Mouse (Mus musculus): ENCODE results near the gene Cir1. TPM values are rescaled to one million over a fixed set of nuclear protein-coding genes. Genes with fewer than 3 reads are reported as not detected.

The Cir1 gene
- polyA plus RNA-seq, 1 experiment = 9.6 TPM

DNA sequence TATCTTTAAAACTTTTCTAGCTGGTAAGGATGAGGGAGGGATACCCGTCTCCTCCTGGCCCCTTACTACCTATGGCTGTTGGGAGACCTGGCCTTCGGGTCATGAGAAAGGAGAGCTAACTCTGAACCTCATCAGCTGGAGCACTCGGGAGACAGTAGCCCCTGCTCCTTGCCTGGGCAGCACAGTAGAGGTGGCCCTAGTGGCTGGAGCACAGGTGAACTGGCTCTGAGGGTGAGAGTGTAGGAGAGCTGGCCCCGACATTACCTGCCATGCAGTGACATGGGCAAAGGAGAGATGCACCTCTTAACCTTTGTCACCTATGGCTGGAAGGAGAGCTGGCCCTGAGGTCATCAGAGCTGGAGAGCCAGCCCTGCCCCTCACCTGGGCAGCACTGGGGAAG, 71.2 kb downstream of the Cir1 start:
- no peak overlapping the region for H3K27ac ChIP-seq (replicated peaks; ENCODE audit: low read depth, low read length)
- no peak overlapping the region for H3K4me3 ChIP-seq (ENCODE audit: insufficient read depth, low read depth, low read length)
- no peaks in the 10 kb centered on the region for H3K4me1 ChIP-seq (ENCODE audit: control insufficient read depth, insufficient read depth, insufficient read length, low read length)

Other genes starting within 250 kb of the Cir1 start
- gene Ola1, start 93.8 kb downstream of the Cir1 start, polyA plus RNA-seq (2012; ENCODE audit: insufficient read depth, insufficient read length, missing spikeins) = 68.3 and 79.2 TPM in 2 replicates
- not detected in 2 replicates for gene Sp9, start 40.8 kb downstream of the Cir1 start, polyA plus RNA-seq (2012; ENCODE audit: insufficient read depth, insufficient read length, missing spikeins)
- 30.1 and 32.1 TPM in 2 replicates for gene Scrn3, start 100 bp downstream of the Cir1 start, polyA plus RNA-seq (2012; ENCODE audit: insufficient read depth, insufficient read length, missing spikeins)
- gene Gpr155, start 73.9 kb upstream of the Cir1 start, polyA plus RNA-seq (2012; ENCODE audit: insufficient read depth, insufficient read length, missing spikeins) = 3.8 and 4.0 TPM in 2 replicates
- gene Wipf1, start 217.0 kb upstream of the Cir1 start, polyA plus RNA-seq (2012; ENCODE audit: insufficient read depth, insufficient read length, missing spikeins) = 7.1 and 8.0 TPM in 2 replicates

Data from brown adipose tissue, adult 24 weeks (tissue).